Mouse (Mus musculus) G1E (cell line): ENCODE results near the gene Hoxc12.

Experiments used
- CTCF ChIP-seq: IDR thresholded peaks from 2 replicates; pipeline ENCODE4 v1.5.1; 2012; ENCODE audit warnings: low read depth, low read length, inconsistent platforms, mixed read lengths
- GATA1 ChIP-seq: IDR thresholded peaks from 2 replicates; pipeline ENCODE4 v1.6.1; 2012; ENCODE audit warnings: borderline replicate concordance, low read length, inconsistent platforms, mixed read lengths

DNA sequence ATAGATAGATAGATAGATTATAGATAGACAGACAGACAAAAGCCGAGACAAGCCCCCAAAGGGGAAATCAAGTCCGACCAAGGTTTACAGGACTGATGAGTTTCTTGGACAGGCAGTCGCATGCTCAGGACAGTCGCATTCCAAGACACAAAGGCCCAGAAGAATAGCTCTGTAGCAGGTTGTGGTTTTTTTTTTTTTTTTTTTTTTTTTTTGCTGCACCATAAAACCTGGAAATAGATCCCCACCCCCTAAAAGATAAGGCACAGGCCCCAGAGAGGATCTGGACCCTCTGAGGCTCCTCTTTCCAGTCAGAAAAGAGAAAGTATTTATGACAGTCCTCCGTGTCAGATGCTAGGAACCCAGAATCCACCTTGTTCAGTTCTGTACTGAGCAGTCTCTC is 51.5 kb downstream of the Hoxc12 start:
- TF ChIP-seq CTCF (no peak), GATA1 (no peak)
